Mouse (Mus musculus) mature B cell (primary cell): ENCODE results near the gene Mcee.

Experiments used
- in situ Hi-C: fragments of 300-500 bp; cut with MboI; formaldehyde crosslinking; loops from 2 replicates; pipeline ENCODE4 v1.14.3; 2019

Mcee gene

DNA sequence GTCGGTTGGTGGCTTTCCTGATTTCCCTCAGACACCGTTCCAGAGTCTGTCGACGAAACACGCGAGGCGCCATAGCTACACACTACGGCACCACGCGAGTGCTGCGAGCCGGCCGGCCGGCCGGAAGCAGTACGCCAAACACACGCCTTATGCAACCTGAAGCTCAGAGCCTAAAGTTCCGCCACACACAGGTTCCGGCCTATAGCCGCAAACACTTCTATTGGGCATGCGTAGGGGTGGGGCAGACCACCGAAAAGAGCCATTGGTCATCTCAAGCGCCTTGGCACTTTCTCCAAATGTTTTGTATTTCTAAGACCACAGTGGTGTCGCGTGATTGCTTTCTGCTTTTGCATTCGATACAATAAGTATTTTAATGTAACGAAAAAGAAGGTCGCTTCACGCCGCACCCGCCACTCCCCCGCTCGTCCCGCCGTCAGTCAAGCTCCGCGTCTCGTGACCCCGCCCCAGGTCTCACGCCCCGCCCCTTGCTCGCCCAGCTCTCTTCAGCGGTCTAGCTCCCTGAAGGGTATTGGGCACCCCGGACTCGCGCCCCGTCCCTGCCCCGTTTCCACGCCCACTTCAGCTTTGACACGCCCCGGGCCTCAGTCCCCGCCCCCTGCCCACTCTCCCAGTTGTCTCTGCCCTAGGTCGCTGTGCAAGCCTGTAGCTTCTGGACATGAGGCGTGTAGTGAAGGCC, at the start of gene Mcee, which contains the start of gene Mphosph10:
Mcee (plus strand) TSS at position 486 of the 697 bp plus-strand sequence.
Mphosph10 (minus strand) TSS at position 147 of the 697 bp plus-strand sequence.
- in situ Hi-C loops, result loop anchor here (25.0 kb wide), 1 partner anchor 1670 kb away; the partner anchor contains the start of gene Snrpa1

DNA sequence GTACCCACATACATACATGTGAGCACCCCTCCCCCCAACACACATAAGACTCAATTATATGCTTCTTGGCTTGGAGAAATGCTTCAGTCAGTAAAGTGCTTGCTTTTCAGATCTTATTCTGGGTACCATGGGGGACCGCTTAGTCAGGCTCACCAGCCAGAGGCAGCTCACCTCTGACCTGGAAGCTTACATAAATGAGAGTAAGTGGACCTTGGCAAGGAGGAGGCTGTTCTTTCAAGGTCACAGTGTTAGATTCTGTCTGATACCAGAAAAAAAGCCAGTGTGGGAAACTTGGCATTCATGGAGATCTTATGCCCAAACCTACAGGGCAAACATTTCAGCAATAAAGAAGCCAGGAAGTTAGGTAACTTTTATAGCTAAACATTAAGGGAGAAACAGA, 44.6 kb upstream of the Mcee start:
- in situ Hi-C loops, result no loop called here

DNA sequence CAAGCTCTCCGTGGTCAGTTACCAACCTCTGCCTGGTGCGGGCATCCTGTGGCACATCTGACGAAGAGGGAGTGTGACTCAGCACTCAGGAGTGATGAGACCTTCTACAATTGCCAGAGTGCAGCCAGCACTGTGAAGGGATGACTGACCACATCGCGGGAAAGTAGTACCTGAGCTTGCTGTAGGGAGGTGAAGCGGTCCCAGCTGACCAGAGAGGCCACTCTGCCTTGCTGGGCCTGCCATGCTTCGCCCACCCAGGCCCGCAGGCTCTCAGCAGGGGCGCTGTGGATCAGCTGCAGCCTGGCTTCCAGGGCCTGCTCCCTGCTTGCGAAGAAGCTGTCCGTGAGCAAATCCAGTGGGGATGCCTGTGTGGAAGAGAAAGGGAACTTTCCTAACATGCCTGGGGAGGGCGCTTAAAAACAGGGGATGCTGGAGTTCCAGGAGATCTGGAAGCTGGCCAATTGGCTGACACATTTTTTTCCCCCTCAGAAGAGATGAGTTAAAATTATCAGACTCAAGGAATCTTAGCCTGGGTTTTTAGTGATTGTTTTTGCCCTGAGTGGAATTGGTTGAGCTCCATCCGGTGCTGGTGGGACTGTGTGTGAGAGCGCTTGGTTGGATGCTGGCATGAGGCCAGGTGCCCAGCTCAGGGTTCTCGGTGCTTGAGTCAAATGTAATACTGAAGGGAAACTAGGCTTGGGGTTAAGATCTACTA, 43.1 kb upstream of the Mcee start:
- in situ Hi-C loops, result no loop called here

DNA sequence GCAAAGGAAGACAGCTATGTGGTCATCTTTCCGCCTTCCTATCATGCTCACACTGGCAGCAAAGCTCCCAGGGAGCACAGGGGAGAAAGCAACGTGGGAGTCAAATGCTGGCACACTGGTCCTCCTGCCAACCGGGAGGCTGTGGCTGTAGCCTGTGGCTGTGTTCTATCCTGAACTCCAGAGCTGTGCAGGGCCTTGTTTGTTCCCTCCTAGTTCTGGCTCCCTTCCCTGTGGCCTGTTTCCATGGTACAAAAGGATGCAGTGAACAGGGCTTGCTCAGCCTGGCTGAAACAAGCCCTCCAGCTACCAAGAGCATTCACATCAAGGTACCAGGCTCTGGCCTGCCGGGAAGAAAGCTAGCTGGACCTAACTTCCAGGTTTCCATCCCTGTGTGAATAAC, 41.3 kb upstream of the Mcee start:
- in situ Hi-C loops, result no loop called here

DNA sequence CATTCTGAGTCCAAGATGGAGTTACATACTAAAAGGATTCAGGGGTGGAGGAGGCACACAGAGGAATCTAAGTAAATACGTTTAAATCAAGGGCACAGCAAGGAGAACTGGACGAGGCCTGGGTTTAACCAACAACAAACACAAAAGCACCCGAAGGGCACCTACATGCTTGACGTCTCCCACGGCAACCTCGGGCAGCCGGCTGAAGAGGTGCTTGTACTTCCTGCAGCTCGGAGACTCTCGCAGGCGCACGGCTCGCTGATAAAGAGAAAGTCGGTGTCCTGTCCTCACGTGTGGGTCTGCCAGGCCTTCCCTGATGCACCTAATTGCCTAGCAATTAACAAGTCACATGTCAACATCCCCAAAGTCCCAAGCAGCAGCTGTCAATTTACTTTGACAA, 38.2 kb upstream of the Mcee start:
- in situ Hi-C loops, result no loop called here

DNA sequence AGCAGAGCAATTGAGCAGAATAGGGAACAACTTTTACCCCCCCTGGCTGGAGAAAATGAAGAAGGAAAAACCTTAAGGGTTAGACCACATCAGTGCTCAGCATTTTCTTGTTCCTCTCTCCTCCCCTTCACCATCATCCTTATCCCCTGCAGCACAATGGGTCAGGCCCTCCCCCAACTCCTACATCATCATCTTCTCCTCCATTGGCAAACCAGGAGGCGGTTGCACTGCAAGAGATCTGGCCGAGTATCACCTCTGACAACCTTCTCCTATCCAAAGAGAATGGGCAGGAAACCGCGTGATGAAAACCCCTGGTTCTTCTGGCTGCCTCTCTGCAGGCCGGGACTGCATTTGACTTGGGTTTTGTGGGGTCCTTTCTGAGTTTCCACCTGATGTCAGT, 35.7 kb upstream of the Mcee start:
- in situ Hi-C loops, result no loop called here

DNA sequence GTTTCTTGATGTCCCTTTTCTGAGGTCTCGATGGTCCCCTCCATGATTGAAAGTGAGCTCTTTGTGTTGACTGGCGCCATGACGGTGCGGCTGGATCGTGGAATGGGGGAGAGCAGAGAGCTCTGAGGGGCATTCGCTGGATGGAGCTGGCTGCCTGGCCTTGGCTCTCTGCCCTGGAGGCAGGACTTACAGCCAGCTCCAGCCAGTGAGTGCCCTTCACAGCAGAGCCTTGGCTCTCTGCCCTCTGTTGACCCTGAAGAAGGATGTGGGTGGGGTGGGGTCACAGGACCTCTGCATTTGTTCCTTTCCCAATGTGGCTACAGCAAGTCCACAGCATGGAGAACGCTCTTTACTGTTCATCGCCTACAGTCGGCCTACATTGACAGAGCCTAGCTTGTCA, 35.0 kb upstream of the Mcee start:
- in situ Hi-C loops, result no loop called here

DNA sequence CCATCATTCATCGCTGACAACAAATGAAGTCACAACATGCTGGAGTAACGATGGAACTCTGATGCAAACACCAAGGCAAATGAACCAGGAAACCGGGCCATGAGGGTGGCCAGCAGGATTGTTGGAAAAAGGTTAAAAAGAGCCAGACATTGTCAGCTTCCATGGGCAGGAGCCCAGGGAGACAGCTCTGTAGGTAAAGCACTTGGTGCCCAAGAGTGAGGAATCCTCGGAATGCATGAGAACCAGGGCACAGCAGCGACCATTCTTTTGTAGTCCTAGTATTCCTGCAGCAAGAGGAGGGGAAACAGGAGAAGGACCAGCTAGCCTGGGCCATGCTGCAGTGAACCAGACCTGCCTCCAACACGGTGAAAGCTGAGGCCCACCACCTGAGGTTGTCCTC, 33.7 kb upstream of the Mcee start:
- in situ Hi-C loops, result no loop called here

DNA sequence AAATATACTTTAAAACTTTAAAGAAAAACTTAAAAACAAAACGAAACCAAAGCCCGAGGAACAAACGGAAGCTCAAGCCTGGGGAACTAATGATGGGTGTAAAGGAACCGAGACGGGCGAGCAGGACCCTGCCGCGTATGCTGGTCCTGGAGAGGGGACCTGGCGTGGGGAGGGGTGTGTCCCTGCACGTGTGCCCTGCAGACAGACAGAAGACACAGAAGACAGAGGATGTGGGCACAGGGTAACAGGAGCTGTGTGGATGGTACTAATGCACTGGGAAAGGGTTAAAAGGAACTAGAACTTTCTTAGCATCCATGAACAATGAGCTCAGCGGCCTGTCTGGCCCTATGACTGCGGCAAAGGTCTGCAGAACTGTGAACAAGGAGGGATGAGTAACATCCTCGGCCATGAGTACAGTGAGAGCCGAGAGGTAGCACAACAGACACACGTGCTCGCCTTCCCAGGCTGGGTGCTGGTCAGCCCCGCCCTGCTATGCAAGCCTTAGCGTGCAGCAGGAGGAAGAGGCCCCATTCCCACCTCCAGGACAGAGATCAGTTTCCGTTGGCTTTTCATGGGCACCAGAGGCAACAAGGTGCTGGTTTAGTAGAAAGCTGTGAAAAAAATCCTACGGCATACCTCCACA, 32.3 kb upstream of the Mcee start:
- in situ Hi-C loops, result no loop called here

DNA sequence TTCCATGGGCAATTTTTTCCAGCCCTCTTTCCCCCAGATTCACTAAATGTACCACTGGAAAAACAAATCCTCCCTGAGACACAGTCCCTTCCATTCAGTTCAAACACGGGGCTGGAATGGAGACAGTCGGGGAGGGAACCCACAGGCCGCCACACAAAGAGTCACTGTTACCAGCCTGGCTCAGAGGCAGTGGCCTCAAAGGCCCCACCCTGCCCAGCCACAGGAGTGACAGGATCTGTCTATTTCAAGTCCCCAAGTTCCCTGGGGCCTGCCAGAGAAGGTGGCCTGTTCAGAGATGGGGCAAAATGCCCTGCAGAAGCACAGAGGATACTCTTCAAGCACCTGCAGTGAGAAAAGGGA, 31.8 kb upstream of the Mcee start:
- in situ Hi-C loops, result no loop called here

DNA sequence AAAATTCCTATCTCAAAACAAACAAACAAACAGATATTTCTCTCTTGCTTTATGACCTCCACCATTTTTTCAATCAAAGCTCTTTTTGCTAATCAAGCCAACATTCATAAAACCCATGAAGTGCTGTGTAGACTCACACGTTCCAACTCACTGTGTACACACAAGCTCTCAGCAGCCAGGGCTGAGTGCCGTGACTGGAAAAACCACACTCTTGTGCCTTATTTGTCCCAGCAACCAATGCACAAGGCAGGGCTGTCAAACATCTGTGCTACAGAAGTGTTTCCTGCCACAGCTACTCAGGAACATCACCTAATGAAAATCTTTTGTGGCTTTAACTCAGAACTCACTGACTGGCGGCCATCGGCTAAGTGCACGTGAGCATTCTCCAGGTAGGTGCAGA, 26.5 kb upstream of the Mcee start:
- in situ Hi-C loops, result no loop called here

DNA sequence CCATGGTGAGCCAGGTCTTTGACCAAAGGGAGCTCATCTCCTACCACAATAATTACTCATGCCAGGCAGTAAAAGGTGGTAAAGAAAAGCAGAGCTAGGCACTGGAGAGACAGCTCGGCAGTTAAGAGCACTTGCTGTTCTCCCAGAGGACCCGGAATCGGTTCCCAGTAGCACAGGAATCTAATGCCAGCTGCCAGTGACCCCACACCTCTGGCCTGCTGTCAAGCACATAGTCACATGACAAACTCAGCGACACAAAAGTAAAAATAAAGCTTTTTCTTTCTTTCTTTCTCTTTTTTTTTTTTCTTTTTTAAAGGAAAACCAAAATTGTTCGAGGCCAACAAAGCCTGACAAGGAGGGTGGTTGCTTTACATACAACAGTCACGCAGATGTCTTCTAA, 22.6 kb upstream of the Mcee start:
- in situ Hi-C loops, result no loop called here

DNA sequence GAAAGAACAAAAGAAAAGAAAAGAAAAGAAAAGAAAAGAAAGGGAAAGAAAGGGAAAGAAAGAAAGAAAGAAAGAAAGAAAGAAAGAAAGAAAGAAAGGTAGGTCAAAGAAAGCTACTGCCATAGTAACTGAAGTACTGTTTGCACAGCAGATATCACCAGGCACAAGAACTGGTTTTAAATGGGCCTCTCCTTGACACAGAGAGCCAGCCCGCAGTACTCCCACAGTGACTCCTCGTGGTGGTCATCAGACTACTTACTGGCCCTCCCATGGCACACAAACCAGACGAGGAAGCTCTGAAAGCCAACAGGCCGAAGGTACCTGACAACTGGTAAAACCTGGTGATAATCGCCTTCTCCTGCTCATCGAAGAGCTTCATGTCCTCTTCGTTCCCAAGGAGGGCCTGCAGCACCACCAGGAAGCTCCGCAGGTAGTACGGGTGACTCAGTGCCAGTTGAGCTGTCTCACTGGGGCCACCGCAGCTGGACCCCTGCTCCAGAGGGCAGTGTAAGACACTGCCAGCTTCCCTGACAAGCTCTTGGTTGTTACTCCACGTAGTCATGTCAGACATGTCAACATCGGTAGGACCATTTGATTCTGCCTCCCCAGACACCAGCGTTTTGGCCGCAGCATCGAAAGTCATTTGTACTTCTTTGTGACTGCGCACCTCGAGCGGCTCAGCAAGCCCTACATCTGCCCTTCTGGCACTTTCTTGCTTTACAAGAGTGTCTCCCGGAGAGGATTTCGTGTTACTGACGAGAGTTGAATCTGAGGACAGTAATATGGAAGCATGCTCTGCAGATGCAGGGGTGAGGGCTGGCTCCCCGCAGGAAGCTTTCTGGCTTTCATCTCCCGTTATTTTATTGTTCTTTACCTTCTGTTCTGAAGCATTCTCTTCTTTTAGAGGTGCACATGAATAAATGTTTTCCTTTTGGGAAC, 20.2 kb upstream of the Mcee start:
- in situ Hi-C loops, result no loop called here

DNA sequence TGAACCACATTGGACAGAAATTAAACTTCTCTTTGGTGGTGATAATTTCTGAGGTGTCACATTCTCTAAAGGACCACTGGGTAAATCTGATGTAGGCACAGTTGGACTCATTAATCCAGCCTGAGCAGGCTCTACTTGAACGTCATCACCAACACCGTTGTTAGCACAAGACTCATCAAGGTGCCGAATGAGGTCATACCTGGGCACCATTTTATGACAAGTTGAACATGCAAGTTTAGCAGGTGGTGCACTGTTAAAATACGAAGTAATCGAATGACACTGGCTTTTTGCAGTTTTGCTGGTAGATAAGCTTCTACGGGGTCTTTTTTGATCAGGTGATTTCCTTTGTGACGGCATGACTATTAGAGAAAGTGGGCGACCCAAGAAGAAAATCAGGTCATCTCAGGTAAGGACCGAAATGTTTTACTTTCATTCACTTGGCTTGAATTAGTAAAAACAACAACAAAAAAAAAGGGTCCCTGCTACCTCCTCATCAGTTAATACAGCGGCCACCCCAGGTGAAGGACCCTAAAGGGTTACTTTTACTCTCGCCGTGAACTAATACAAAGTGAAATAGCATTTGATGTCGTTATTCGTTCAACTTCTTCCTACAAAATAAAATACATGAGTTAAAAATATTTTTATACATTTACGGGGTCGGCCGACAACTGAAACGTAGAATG, 19.1 kb upstream of the Mcee start:
- in situ Hi-C loops, result no loop called here

DNA sequence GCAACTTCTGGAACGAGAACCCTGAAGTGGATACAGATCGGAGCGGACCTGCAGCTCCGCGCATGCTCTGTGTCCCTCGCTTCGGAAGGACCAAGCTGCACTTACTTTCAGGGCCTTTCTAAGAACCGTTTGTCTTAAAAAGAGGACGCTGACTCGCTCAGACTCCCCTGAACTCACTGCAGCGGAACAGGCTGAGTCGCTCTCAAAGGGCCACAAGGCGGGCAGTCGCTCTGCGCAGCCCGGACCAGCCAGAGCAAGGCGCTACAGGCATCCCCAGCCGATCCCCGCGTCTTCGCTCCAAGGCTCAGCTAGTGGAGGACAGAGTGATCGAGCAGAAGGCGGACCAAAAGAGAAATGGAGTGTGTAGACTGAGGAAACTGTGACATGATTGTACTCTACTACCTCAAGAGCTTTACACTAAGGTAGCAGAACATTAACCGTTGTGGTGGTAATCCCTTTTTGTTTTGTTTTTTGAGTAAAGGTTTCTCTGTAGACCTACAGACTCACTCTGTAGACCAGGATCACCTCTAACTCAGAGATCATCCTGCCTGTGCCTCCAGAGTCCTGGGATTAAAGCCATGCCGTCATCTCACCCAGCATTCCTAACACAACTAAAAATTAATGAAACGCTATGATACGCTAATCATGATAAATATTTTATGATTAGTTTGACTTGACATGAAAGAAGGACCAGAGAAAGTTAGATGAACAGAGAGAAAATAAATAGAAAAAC, 18.4 kb upstream of the Mcee start, which contains the start of gene Fan1:
Fan1 (minus strand) TSS at position 266 of the 733 bp plus-strand sequence.
- in situ Hi-C loops, result no loop called here

DNA sequence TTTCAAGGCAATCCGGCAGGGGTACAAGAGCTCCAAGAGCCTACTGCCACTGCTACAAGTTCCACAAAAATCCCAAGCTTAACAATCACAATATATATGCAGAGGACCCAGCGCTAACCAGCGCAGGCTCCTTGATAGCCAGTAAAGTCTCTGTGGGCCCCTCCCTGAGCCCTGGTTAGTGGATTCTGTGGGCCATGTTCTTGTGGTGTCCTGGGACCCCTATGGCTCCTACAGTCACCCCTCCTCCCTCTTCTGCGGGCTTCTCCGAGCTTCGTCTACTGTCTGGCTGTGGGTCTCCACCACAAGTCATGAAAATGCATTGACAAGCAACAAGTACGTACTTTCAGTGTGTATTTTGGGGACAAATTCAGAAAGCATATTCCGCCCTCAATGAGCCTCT, 928 bp upstream of the Mcee start:
- in situ Hi-C loops, result loop anchor here (25.0 kb wide), 1 partner anchor 1671 kb away; the partner anchor contains the start of gene Snrpa1

DNA sequence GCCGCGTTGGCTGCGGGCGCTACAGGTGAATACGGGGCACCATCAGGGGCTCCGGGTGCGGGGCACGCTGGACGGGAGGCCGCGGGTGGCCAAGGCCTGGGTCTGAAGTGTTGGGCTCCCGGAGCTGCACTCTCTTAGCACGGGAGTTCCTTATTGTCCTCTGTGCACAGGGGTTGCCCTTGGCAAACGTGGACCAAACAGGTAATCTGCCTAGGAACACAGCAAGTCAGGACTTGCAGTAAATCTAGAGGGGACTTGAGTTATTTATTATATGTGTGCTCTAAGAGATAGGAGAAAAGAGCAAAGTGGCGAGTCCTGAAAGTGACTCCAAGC, 378 bp downstream of the Mcee start:
- in situ Hi-C loops, result loop anchor here (25.0 kb wide), 1 partner anchor 1670 kb away; the partner anchor contains the start of gene Snrpa1

DNA sequence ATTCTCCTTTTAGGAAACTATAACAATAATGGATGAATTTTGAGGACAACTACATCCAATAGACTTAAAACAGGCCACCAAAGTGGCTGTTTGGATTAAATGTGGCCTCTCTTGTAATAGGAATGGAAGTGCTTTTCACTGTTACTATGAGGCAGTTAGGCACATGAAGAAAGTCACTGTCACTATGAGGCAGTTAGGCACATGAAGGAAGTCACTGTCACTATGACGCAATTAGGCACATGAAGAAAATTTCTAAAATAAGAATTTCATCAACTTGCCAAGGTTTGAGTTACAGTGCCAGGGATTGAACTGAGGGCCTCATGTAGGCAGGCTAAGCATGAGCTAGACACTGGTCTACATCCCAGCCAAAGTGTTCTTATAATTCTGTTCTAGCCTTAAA, 8.3 kb downstream of the Mcee start:
- in situ Hi-C loops, result no loop called here

DNA sequence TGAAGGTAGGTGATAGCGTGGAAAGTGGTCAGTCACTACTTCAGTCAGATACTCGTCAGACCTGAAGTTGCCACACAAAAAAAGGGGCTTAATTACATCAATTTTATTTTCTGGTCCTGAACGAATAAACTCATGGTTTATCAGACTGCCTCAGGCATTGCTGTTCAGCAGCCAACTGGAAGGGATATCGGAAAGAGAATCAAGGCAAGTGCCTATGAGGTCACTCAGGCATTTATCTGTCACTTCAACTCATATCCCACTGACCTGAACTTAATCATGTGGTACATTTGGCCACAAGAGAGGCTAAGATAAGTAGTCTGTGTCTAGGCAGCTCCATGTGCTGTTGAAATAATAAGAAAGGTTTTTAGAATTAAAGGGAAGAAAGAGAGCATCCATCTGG, 10.0 kb downstream of the Mcee start:
- in situ Hi-C loops, result no loop called here

DNA sequence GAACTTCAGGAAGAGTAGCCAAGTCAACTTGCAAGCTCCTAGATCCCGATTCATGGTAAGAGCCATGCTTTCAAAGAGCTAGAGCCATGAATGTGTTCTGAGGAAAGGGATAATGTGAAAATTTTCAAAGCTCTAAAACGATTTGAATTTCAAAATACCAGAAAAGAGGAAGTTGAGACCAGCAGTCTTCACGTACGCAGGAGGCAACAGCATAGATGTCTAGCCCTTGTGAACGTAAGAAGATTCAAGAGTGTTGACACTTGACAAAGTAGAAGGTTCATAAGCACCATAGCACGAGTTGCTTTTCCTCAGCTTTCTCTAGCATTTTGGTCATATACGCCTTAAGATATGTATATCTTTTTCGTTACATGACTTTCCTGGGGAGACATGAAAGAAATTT, 11.6 kb downstream of the Mcee start:
- in situ Hi-C loops, result no loop called here

DNA sequence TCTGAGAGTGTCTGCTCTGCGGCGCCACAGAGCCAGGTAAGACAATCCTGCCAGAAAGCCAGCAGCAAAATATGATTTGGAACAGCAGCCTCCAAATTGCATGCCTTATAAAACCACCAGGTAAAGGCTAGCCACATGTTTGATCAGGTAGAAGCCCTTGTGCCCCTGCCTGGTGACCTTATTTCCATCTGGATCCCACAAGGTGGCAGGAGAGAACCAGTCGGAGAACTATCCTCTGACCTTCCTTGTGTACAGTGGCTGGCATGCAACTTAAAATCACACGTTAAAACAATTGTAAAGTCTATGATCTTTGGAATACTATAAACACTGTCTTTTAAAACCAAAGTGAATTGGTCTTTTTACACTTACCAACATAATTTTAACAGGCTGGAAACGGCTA, 32.5 kb downstream of the Mcee start:
- in situ Hi-C loops, result no loop called here
